Mouse (Mus musculus) lung, adult 2 months (tissue): ENCODE results near the gene Ift43.

Source experiments
- CTCF ChIP-seq: fragments of 200-500 bp; IDR thresholded peaks from 2 replicates; pipeline ENCODE4 v1.5.1; 2011; ENCODE audit warnings: mild to moderate bottlenecking, low read length, control low read depth; ENCODE audit not compliant: insufficient read depth
- POLR2A ChIP-seq: fragments of 200-500 bp; IDR thresholded peaks from 2 replicates; pipeline ENCODE4 v1.6.1; 2011; ENCODE audit warnings: low read depth, mild to moderate bottlenecking, control low read depth, low read length, borderline replicate concordance; ENCODE audit errors: extremely low read depth

DNA sequence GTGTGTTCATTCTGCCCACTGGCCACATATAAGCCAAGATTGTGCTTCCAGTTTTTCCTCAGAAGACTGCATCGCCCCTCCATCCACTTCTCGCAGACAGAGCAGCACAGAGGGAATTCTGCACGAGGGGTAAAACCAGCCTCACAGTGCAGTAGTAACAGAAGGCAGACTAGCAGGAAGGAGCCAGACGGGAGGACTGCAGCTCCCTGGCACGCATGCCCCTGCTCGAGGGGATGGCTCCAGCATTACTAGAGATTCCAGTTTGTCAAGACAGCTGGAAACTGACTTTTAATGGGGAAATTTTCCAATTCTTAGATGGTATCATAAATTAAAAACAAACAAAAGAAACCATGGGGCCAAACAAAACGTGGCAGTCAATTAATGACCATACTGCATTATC is 25.3 kb downstream of the Ift43 start:
- TF ChIP-seq POLR2A (no peak), CTCF (no peak)
